Mouse (Mus musculus) Patski (cell line): ENCODE measurements at regions not wholly inside any gene's neighbourhood (a gene's known extent, or its start where the extent isn't known, plus 50 kb on each side); places are given as distances from the start of the nearest gene placed in this dataset.

Experiments used
- ATAC-seq: fragments of 100-300 bp; one replicate; pipeline ENCODE4 v1.8.0; 2021
- CTCF ChIA-PET: fragments of 350-600 bp; sonication (Branson Sonifier 250); formaldehyde crosslinking; loops from one replicate; lab custom pipeline; 2022; ENCODE audit warnings: inconsistent platforms; lab: Charles Lee
- POLR2A ChIA-PET: fragments of 350-600 bp; sonication (Branson Sonifier 250); formaldehyde crosslinking; loops from one replicate; lab custom pipeline; 2022; ENCODE audit warnings: antibody characterized with exemption, inconsistent platforms; lab: Charles Lee
- DNase-seq: peaks from one replicate; pipeline ENCODE4 v3.0.0-alpha.2; 2011; ENCODE audit warnings: low read depth, low spot score
- H3K27me3 ChIP-seq: fragments of 371-371 bp; one replicate; pipeline ENCODE4 v1.5.1; 2021
- CTCF ChIP-seq: fragments of 100-300 bp; IDR thresholded peaks from one replicate; pipeline ENCODE4 v1.5.1; 2021
- in situ Hi-C: fragments of 300-500 bp; cut with MboI; formaldehyde crosslinking; loops from 3 replicates; pipeline ENCODE4 v1.11.1; 2018; ENCODE audit warnings: low pct_unique_long_range_greater_than_20kb, mixed read lengths

DNA sequence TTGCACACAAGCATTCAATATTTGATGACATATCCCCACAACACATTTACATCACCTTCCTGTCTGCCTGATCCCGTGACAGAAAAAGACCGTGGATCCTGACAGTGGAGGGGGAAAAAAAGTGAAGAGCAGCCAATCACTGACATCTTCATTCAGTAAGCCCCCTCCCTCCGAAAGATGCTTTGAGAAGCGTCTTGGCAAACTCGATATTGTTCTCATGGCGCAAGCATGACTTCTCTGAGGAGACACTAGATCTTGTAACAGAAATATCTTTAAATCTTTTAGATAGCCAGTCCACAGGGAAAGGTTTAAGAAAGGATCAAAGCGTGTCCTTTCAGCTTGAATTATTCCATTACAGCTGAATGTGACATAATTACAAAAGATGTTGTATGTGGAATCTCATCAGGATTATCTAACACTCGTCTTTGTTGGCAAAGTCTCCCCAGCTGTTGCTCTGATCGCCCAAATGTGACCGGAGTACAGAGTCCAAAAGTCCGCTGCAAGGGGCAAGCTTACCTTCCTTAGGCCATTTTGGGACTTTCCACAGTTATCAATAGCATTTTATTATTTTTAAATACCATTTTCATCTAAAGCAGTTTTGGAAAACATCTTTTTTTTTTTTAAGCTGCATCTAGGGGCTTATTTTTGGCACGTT lies 95.8 kb upstream of the Pitx2 start:
- CTCF ChIA-PET, result interaction anchor here (0.9 to 1.9 kb wide), 5 partner anchors 10 to 69 kb away, joined by 3 to 7 read pairs (median 3); no protein-coding TSS in a partner anchor
- H3K27me3 ChIP-seq, result no peaks in the 10 kb centered on the region
- ATAC-seq, result no peak
- no peak for DNase-seq
- TF ChIP-seq CTCF, result no peak
- POLR2A ChIA-PET, result interaction anchor here (0.7 kb wide), 1 partner anchor 23 kb away, joined by 3 read pairs; no protein-coding TSS in a partner anchor
- in situ Hi-C loops, result no loop called here

DNA sequence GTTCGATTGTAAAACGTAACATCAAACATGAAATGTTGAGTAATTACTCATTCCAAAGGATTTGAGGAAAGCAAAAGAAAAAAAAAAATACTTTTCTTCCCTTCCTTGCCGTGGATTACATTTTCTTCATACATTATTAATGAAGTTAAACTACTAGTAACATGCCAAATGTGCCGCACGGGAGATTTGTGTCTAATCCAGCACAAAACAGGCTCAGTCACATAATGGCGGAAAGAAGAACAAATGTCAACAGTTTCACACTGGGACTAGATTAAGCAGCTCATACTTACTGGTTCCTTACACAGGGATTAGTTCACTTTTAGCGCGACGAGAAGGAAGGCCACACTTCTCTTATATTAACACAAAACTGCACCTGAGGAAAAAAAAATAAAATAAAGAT lies 94.9 kb upstream of the Pitx2 start:
- CTCF ChIA-PET, result interaction anchor here (0.9 to 2.1 kb wide), 5 partner anchors 11 to 176 kb away, joined by 3 to 7 read pairs (median 3); no protein-coding TSS in a partner anchor
- ATAC-seq (no peak), DNase-seq (no peak)
- POLR2A ChIA-PET, result interaction anchor here (0.7 kb wide), 1 partner anchor 16 kb away, joined by 3 read pairs; no protein-coding TSS in a partner anchor
- TF ChIP-seq CTCF, result no peak
- in situ Hi-C loops, result no loop called here
- H3K27me3 ChIP-seq, result no peaks in the 10 kb centered on the region

DNA sequence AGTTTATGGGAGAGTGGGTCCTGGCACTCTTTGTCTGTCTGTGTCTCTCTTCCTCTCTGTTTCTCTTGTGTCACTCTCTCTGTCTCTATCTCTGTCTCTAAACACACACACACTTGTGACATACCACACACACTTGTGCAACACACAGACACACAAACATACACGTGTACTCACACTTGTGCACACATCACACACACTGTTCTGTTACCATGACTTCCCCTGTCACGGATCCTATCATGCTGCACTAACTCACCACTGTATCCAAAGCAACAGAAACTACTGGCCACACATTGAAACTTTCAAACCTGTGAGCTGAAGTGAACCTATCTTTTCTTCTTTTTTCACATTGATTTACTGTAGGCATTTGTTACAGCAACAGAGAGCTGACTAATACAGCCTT lies 93.5 kb upstream of the Pitx2 start:
- ATAC-seq, result no peak
- no peaks in the 10 kb centered on the region for H3K27me3 ChIP-seq
- ChIA-PET CTCF (interaction anchor here (2.1 kb wide), 1 partner anchor 12 kb away, joined by 7 read pairs; no protein-coding TSS in a partner anchor), POLR2A (no interaction called here)
- TF ChIP-seq CTCF, result no peak
- in situ Hi-C loops, result no loop called here
- no peak for DNase-seq

DNA sequence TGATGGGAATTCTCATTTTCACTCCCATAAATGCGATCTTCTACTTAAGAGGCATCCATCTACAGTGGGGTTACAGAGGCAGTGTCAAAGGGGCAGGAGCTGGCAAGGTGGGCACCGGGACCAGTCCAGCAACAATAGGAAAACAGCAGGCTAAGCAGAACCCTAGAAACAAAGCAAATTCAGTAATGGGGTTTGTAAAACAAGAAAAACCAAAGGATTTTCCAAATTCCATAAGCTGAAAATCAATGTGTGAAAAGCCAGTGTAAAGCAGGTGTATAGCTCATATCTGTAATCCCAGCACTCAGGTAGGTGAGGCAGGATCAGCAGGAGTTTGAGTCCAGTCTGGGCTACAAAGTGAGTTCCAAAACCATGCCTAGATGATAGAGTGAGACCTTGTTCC lies 69.2 kb upstream of the Pitx2 start:
- ChIA-PET POLR2A (no interaction called here), CTCF (interaction anchor here (0.8 kb wide), 1 partner anchor 767 kb away, joined by 3 read pairs; no protein-coding TSS in a partner anchor)
- ATAC-seq (no peak), DNase-seq (no peak)
- TF ChIP-seq CTCF, result no peak
- no peaks in the 10 kb centered on the region for H3K27me3 ChIP-seq
- in situ Hi-C loops, result no loop called here

DNA sequence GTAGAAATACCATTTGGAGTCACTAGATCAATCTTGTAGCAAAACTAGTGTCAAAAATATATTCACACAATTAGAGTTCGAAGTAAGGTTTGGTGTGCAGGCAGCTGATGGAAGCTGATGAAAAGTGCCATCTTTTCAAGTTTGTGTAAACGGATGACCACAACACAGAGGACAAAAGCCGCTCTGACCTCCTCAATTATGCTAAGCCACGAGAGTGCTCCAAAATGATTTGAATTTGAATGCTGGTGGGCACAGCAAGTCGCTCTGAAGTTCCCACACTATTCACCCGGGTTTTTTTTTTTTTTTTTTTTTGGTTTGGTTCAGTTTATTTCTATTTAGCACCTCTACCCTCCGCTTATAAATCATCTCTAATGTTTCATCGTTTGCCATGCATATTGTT lies 68.5 kb upstream of the Pitx2 start:
- TF ChIP-seq CTCF, result no peak
- POLR2A ChIA-PET, result no interaction called here
- no peaks in the 10 kb centered on the region for H3K27me3 ChIP-seq
- in situ Hi-C loops, result no loop called here
- DNase-seq (no peak), ATAC-seq (no peak)
- CTCF ChIA-PET, result no interaction called here

DNA sequence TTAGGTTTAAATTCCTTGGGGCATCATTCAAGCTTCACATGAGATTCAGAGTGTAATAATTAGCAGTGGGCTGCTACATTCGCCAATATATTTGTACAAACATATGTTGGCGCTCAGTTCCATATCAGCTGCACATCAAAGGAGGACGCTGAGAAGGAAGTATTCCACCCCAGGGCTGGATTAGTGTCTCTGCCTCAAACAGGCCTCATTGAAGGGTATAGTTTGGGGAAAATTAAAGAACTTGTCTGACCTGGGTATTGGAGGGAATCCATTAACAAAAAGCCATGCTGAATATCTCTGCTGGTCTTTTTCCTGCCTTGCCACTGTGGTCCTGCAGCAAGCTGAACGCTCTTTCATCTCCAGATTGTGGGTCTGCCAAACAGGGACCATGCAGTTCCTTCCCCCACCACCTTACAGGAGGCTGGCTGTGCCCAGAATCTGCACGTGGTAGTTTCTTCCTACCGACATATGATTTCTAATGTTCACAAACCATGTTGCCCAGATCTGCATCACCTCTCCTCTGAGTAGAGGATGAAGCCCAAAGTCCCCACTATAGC lies 67.7 kb upstream of the Pitx2 start:
- no peak for TF ChIP-seq CTCF
- H3K27me3 ChIP-seq, result no peaks in the 10 kb centered on the region
- no peak for ATAC-seq
- ChIA-PET CTCF (no interaction called here), POLR2A (no interaction called here)
- no peak for DNase-seq
- in situ Hi-C loops, result no loop called here
